Mouse (Mus musculus) heart, embryonic 16.5 days (tissue): ENCODE measurements around the gene Bricd5. TPM values are rescaled to one million over a fixed set of nuclear protein-coding genes. Genes with fewer than 3 reads are reported as not detected.

ENCODE experiments used
- polyA plus RNA-seq: library from polyadenylated mRNA; unstranded; fragments of >200 nt; fragmentation: Nextera tagmentation; extraction: Ambion mirVana; gene quantifications from 2 replicates; pipeline ENCODE4 v1.2.1, GENCODE M21; 2015

Bricd5 gene
- polyA plus RNA-seq, 1 experiment from 2014 or later, result 0.21 TPM

Other genes with a start within 250 kb of the Bricd5 start
- gene Ccnf, start 222.4 kb upstream of the Bricd5 start, polyA plus RNA-seq, result 37.0 and 43.2 TPM in 2 replicates
- gene Abca17, start 122.8 kb upstream of the Bricd5 start, polyA plus RNA-seq, result not detected in 2 replicates
- 6.8 and 9.8 TPM in 2 replicates for gene Abca3, start 121.9 kb upstream of the Bricd5 start, polyA plus RNA-seq
- 211 and 215 TPM in 2 replicates for gene Rnps1, start 59.3 kb upstream of the Bricd5 start, polyA plus RNA-seq
- gene Eci1, start 47.2 kb upstream of the Bricd5 start, polyA plus RNA-seq, result 333 and 371 TPM in 2 replicates
- 1.5 and 2.1 TPM in 2 replicates for gene Dnase1l2, start 30.8 kb upstream of the Bricd5 start, polyA plus RNA-seq
- 27.7 and 28.8 TPM in 2 replicates for gene E4f1, start 3.6 kb upstream of the Bricd5 start, polyA plus RNA-seq
- gene Pgp, start 3.5 kb upstream of the Bricd5 start, polyA plus RNA-seq, result 71.1 and 76.0 TPM in 2 replicates
- 18.7 and 19.5 TPM in 2 replicates for gene Mlst8, start 5.2 kb downstream of the Bricd5 start, polyA plus RNA-seq
- 0.24 and 0.52 TPM in 2 replicates for gene Caskin1, start 14.7 kb downstream of the Bricd5 start, polyA plus RNA-seq
- 77.6 and 80.7 TPM in 2 replicates for gene Traf7, start 54.1 kb downstream of the Bricd5 start, polyA plus RNA-seq
- 0.87 and 0.92 TPM in 2 replicates for gene Rab26, start 60.3 kb downstream of the Bricd5 start, polyA plus RNA-seq
- gene Pkd1, start 76.0 kb downstream of the Bricd5 start, polyA plus RNA-seq, result 17.6 and 18.4 TPM in 2 replicates
- gene Tsc2, start 158.7 kb downstream of the Bricd5 start, polyA plus RNA-seq, result 48.1 and 53.3 TPM in 2 replicates
- 11.2 and 12.7 TPM in 2 replicates for gene Nthl1, start 158.8 kb downstream of the Bricd5 start, polyA plus RNA-seq
- gene Slc9a3r2, start 176.4 kb downstream of the Bricd5 start, polyA plus RNA-seq, result 50.8 and 63.9 TPM in 2 replicates
- 0.62 TPM in 1 of 2 replicates, not detected in the other for gene Npw, start 184.6 kb downstream of the Bricd5 start, polyA plus RNA-seq
- 11.9 and 17.0 TPM in 2 replicates for gene Zfp598, start 195.8 kb downstream of the Bricd5 start, polyA plus RNA-seq
- gene Syngr3, start 216.1 kb downstream of the Bricd5 start, polyA plus RNA-seq, result 0.60 and 0.67 TPM in 2 replicates
- 27.6 and 29.7 TPM in 2 replicates for gene Gfer, start 222.3 kb downstream of the Bricd5 start, polyA plus RNA-seq
- gene Noxo1, start 222.3 kb downstream of the Bricd5 start, polyA plus RNA-seq, result 0.97 and 1.2 TPM in 2 replicates
- gene Tbl3, start 233.8 kb downstream of the Bricd5 start, polyA plus RNA-seq, result 44.3 and 47.5 TPM in 2 replicates
- gene Rnf151, start 244.2 kb downstream of the Bricd5 start, polyA plus RNA-seq, result not detected in 2 replicates
- gene Rps2, start 244.2 kb downstream of the Bricd5 start, polyA plus RNA-seq, result 843 and 891 TPM in 2 replicates